Mouse (Mus musculus): ENCODE data around the gene Btbd8.

- TF ChIP-seq CTCF (IDR thresholded peaks at IDR 0.05; ENCODE audit: low read depth, low read length): no peak
- no peak for TF ChIP-seq POLR2A (IDR thresholded peaks at IDR 0.05; ENCODE audit: insufficient read depth, low read length)
Measured at GRCm38 (mm10) chr5:107436587-107437209, 1.1 kb upstream of the Btbd8 start.
